Mouse (Mus musculus) liver, embryonic 12.5 days (tissue): ENCODE measurements around the gene Amph. TPM values are rescaled to one million over a fixed set of nuclear protein-coding genes. Genes with fewer than 3 reads are reported as not detected.
"Not testable (repeated sequence)": the region's sequence is repeated elsewhere in the genome, so short reads cannot be mapped to it uniquely, and the experiment has no call there.

Experiments used
- ATAC-seq: fragments of 200-750 bp; cut with Nextera tagmentation; 2 replicates; pipeline ENCODE4 v1.8.0; 2017; ENCODE audit warnings: moderate number of reproducible peaks, mild to moderate bottlenecking, moderate library complexity
- H3K27ac ChIP-seq: fragments of 300-500 bp; sonication (generic); 2 replicates; pipeline ENCODE4 v1.5.1; 2016; ENCODE audit warnings: mild to moderate bottlenecking
- H3K27me3 ChIP-seq: fragments of 300-500 bp; sonication (generic); replicated peaks from 2 replicates; pipeline ENCODE4 v1.6.1; 2016; ENCODE audit warnings: mild to moderate bottlenecking, moderate library complexity
- H3K36me3 ChIP-seq: fragments of 300-500 bp; sonication (generic); 2 replicates; pipeline ENCODE4 v1.6.1; 2016; ENCODE audit warnings: mild to moderate bottlenecking, moderate library complexity
- H3K4me1 ChIP-seq: fragments of 300-500 bp; sonication (generic); 2 replicates; pipeline ENCODE4 v1.6.1; 2016
- H3K4me2 ChIP-seq: fragments of 300-500 bp; sonication (generic); 2 replicates; pipeline ENCODE4 v1.6.1; 2016; ENCODE audit warnings: mild to moderate bottlenecking, moderate library complexity
- H3K4me3 ChIP-seq: fragments of 300-500 bp; sonication (generic); 2 replicates; pipeline ENCODE4 v1.5.1; 2016; ENCODE audit warnings: mild to moderate bottlenecking, moderate library complexity
- H3K9ac ChIP-seq: fragments of 300-500 bp; sonication (generic); 2 replicates; pipeline ENCODE4 v1.6.1; 2016; ENCODE audit warnings: mild to moderate bottlenecking, moderate library complexity
- H3K9me3 ChIP-seq: fragments of 300-500 bp; sonication (generic); replicated peaks from 2 replicates; pipeline ENCODE4 v1.6.1; 2016; ENCODE audit warnings: mild to moderate bottlenecking, moderate library complexity
- WGBS: fragments of 180-500 bp; shearing (Covaris S2); methylation state at CpG from one replicate; pipeline ENCODE4 v1.1.7; 2016; ENCODE audit not compliant: insufficient replicate concordance; 5-methylcytosine and 5-hydroxymethylcytosine counted together
- polyA plus RNA-seq: library from polyadenylated mRNA; unstranded; fragments of >200 nt; fragmentation: Nextera tagmentation; extraction: Ambion mirVana; gene quantifications from 2 replicates; pipeline ENCODE4 v1.2.1, GENCODE M21; 2016

Gene Amph
- 0.50 and 0.74 TPM in 2 replicates for polyA plus RNA-seq

DNA sequence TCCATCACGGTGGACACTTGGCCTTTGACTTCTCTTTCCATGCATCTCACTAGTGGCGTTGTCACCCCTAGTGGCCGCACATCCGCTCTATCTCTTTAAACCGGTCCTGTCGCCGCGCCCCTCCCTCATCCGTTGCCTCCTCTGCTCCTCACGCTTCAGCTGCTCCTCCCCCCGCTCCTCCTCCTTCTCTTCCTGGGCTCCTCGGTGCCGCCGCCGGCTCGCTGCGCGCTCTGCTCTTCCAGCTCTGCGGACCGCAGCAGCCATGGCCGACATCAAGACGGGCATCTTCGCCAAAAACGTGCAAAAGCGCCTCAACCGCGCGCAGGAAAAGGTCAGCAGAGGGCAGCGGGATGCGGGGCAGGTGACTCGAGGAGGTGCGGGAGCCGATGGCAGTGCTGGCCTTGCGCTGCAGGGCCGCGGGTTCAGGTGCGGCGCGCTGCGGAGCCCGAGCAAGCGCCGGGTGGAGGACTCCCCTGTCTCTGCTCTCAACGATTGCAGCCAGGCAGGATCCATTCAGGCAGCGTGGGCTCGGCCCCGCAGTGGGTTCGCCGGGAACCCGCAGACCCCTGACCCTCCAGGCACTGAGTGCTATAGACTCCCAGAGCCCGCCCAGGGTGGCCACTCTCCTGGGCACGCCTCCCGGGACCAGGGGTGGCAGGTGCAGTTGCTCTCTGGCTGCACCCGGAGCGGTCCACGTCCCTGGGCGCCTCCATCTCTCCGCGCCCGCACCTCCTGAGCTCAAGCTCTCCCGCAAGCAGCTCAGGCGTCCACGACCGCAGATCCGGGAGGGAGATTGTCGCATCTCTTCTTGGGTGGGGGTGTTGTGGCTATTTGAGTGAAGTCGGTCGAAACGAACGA, at the start of gene Amph:
Amph (plus strand) TSS at position 35 of the 858 bp plus-strand sequence.
- no peak within 1 kb of the TSS; the same call in 1 of the 2 replicates for H3K9ac ChIP-seq
- peak; percentile 46; the same call in 1 of the 2 replicates for ATAC-seq
- 2% methylated on average over 69 of the region's 70 CpGs for WGBS

DNA sequence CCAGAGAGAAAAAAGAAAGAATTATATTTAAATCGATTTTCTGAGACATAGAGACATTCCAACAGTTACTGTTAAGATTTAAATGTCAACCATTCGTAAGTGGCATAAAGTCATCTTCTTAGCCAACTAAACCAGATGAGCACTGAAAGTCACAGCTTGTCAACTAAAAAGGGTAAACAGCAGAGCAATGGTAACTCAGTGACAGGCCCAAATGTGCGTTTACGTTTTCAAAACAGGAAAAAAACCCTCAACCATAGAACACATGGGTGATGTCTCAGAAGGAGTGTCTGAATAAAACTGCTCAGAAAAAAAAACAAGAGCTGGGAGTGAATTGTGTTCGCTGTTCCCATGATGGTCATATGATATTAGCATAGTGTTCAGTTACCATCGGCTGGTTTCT, 44.4 kb upstream of the Amph start:
- Histone ChIP-seq H3K4me1 (no peaks in the 10 kb centered on the region), H3K9ac (no peak overlapping the region), H3K9me3 (no peaks in the 10 kb centered on the region), H3K27me3 (no peaks in the 10 kb centered on the region), H3K4me2 (no peak overlapping the region), H3K27ac (no peak overlapping the region), H3K36me3 (no peaks in the 10 kb centered on the region), H3K4me3 (no peak overlapping the region)
- no peak for ATAC-seq
- 69% methylated on average over 6 of the region's 6 CpGs for WGBS

More for the DNA sequence above, at the start of gene Amph:
- Histone ChIP-seq H3K4me1 (no peaks in the 10 kb centered on the region), H3K27ac (no peak within 1 kb of the TSS), H3K4me3 (peak within 1 kb of the TSS; percentile 54), H3K27me3 (peaks cover 42% of the 10 kb centered on the region), H3K36me3 (no peaks in the 10 kb centered on the region), H3K9me3 (no peaks in the 10 kb centered on the region), H3K4me2 (peak within 1 kb of the TSS; percentile 73)

DNA sequence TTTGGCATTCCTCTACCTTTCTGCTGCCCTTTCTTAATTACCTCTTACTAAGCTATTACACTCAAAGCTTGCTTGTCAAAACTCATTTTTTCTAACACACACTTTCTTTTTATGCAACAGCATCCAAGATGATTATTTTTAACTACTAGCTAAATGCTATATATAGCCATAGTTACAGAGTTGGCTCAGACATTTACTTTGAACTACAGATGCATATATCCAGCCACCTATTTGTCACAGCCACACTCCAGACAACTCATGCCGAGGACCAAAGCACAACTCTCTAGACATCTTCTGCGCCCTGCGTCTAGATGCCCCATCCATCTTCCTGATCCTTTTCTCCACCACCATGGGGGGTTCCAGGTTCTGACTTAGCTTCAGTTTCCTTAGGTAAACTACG, 33.2 kb upstream of the Amph start:
- ATAC-seq: no peak

DNA sequence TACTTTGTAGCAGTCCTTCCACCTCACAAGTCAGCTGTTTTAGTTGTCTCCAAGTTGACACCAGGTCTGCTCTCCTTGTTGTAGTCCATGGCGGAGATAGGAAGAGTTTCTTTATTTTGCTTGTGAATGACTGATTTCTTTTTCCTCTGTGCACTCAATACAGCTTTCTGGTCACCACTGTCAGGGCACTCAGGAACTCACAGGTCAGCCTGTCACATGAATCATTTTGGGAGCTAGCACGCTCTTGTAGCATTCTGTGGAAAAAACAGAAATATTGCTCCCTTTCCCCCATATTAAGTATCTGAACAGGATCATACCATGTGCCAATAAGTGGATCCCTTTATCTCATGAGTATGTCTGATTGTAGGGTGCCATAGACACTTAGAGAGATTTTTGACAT, 14.8 kb upstream of the Amph start:
- H3K27ac ChIP-seq, H3K27me3 ChIP-seq, H3K4me2 ChIP-seq, H3K4me3 ChIP-seq, ATAC-seq, H3K4me1 ChIP-seq, H3K9ac ChIP-seq, H3K36me3 ChIP-seq, H3K9me3 ChIP-seq: not testable (repeated sequence)
- WGBS: 65% methylated on average over 1 of the region's 2 CpGs

More for the DNA sequence above, 33.2 kb upstream of the Amph start:
- Histone ChIP-seq H3K4me3 (no peak overlapping the region), H3K27me3 (no peaks in the 10 kb centered on the region), H3K27ac (no peak overlapping the region), H3K9ac (no peak overlapping the region), H3K4me1 (no peaks in the 10 kb centered on the region), H3K9me3 (no peaks in the 10 kb centered on the region), H3K4me2 (no peak overlapping the region), H3K36me3 (no peaks in the 10 kb centered on the region)
- 73% methylated on average over 4 of the region's 4 CpGs for WGBS

DNA sequence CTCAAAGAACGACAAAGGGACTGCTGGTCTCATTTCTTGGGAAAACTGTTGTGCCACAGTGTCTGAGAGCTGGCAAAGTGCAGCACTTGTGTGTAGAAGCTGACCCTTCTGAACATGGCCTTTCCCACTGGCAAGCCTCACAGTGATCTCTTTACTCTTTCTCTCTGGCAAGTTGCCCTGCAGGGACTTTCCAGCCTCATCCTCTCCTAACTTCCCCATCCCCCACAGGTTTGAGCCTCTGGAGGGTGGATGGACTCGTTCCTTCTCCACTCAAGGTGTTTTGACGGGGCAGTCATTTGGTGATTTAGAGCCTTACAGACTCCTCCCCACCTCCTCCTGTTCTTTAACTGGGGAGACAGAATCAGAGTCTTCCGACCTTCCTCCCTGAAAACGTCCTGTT, 319 bp upstream of the Amph start:
- ATAC-seq: no peak
- WGBS: 13% methylated on average over 5 of the region's 5 CpGs
- Histone ChIP-seq H3K27me3 (peaks cover 42% of the 10 kb centered on the region), H3K9me3 (no peaks in the 10 kb centered on the region), H3K36me3 (no peaks in the 10 kb centered on the region), H3K4me2 (peak overlapping the region; percentile 73), H3K4me3 (no peak overlapping the region), H3K9ac (no peak overlapping the region), H3K27ac (no peak overlapping the region), H3K4me1 (no peaks in the 10 kb centered on the region)

DNA sequence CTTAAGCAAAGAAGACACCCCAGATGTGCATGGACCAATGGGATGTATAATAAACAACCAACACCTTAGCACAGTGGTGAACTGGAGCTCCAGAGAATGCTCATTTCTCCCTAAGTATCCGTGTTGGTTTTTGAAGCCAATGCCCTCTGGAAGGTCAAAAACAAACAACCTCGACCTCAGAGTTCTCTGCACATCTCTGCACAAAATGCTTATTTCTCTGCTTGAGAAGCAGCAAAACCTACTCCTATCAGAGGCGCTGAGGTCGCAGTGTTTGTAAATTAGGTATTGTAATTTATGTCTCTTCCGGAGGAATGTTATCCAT, 985 bp downstream of the Amph start:
- WGBS: 10% methylated on average over 5 of the region's 5 CpGs
- H3K9ac ChIP-seq: no peak overlapping the region
- H3K4me3 ChIP-seq: peak overlapping the region; percentile 54
- no peaks in the 10 kb centered on the region for H3K36me3 ChIP-seq
- ATAC-seq: no peak
- peaks cover 42% of the 10 kb centered on the region for H3K27me3 ChIP-seq
- no peaks in the 10 kb centered on the region for H3K4me1 ChIP-seq
- peak overlapping the region; percentile 73 for H3K4me2 ChIP-seq
- no peak overlapping the region for H3K27ac ChIP-seq
- no peaks in the 10 kb centered on the region for H3K9me3 ChIP-seq

DNA sequence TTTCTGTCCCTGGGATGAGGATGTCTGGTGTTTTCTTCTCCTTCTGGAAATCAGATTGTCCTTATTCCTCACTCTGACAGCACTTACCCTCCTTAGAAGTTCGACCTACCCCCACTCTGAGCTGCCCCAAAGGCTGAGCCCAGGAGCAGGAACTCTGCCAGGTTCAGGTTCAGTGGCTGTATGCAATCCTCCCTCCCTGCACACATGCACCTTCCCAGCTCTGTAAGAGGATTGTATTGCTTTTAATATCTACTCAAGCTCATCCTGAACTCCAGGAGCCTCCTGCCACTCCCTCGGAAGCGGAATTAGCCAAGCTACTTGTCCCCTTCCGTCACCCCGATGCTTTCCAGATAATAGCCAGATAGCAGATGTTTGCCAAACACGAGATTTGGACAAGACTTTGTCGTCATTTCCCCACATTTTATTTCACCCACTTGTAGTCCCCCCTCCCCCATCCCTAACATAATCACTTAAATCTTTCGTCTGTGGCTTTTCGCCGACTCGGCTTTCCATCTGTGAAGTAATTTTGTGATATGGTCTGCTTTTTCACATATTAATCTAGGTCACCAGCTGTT, 1.7 kb downstream of the Amph start:
- no peak overlapping the region for H3K4me2 ChIP-seq
- H3K36me3 ChIP-seq: no peaks in the 10 kb centered on the region
- H3K9ac ChIP-seq: no peak overlapping the region
- H3K4me1 ChIP-seq: no peaks in the 10 kb centered on the region
- 40% methylated on average over 11 of the region's 11 CpGs for WGBS
- no peak overlapping the region for H3K27ac ChIP-seq
- H3K9me3 ChIP-seq: no peaks in the 10 kb centered on the region
- ATAC-seq: no peak
- no peak overlapping the region for H3K4me3 ChIP-seq
- H3K27me3 ChIP-seq: peaks cover 42% of the 10 kb centered on the region

DNA sequence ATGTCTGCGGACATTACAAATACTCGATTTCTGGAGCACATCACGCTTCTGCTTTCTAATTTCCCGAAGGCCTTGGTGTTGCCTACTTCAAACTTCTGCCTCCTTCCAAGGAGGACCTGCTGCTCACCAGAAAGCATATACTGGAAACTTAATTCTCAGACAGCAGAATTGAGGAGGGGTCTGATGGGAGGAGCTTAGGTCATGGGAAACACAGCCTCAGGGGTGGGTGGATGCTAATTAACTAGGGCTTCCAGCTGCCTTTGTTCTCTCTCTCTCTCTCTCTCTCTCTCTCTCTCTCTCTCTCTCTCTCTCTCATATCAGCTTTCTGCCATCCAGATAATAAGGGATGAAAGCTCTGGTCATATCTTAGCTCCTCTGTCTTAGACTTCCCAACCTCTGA, 5.6 kb downstream of the Amph start:
- H3K27me3 ChIP-seq: peaks cover 20% of the 10 kb centered on the region
- H3K4me1 ChIP-seq: no peaks in the 10 kb centered on the region
- 65% methylated on average over 4 of the region's 4 CpGs for WGBS
- H3K4me2 ChIP-seq: no peak overlapping the region
- no peaks in the 10 kb centered on the region for H3K9me3 ChIP-seq
- H3K9ac ChIP-seq: no peak overlapping the region
- ATAC-seq: no peak
- no peaks in the 10 kb centered on the region for H3K36me3 ChIP-seq
- H3K27ac ChIP-seq: no peak overlapping the region
- H3K4me3 ChIP-seq: no peak overlapping the region

DNA sequence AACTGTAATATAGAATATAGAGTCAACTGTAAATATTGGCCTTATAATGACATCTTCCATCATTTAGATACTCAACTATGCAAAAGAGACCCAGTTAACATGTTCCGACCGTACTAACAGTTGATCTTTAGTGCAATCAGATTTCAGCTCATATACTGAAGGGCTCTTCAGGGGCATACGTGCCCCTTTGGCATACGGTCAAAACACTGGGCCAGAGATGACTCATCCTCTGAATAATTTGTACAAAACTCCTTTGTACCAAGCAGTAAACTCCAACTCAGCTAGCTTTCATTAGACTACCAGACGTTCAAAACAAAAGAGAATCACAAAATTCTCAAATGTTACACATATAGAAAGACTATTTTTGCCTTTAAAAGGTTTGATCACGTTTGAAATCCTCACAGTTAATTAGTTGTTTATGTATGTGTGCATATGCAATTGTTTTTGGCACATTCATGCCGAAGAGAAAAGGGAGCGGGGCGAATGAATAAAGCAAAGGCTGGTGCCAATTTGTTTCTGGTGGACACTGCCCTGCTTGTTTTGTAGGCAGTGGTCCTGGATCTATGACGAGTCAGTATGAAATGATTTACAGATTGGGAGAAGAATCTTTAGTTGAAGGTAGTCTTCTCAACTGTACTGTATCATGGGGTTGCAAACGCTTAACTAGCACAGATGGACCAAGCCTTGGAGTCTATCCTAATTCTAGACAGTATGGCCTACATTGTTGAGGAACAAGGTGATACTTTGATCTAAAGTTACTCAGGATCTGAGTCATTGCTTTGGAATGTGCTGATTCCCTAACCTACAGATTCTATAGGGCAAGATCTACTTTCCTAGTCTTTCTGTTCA, 8.3 kb downstream of the Amph start:
- no peak overlapping the region for H3K27ac ChIP-seq
- no peaks in the 10 kb centered on the region for H3K36me3 ChIP-seq
- no peak overlapping the region for H3K9ac ChIP-seq
- no peak overlapping the region for H3K4me3 ChIP-seq
- H3K9me3 ChIP-seq: no peaks in the 10 kb centered on the region
- no peaks in the 10 kb centered on the region for H3K27me3 ChIP-seq
- WGBS: 72% methylated on average over 11 of the region's 11 CpGs
- no peak for ATAC-seq
- H3K4me1 ChIP-seq: no peaks in the 10 kb centered on the region
- H3K4me2 ChIP-seq: no peak overlapping the region

DNA sequence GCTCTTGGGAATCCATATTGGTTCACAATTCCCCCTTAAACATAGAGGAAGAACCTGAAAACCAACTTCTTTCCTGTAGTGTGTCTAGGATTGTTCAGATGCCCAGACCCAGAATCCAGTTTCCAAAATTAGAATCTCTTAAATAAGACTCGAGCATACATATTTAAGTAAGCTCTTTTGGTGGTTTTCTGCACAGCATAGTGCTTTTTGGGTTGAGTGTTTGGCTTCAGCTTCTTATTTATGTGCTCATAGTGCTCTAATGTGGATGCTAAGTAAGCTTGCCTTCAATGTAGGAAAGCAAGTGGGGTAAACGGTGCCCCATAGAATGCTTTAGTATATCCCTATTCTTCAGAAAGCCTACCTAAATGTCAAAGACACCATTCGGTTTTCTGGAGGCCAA, 9.0 kb downstream of the Amph start:
- Histone ChIP-seq H3K27ac (no peak overlapping the region), H3K9me3 (no peaks in the 10 kb centered on the region), H3K9ac (no peak overlapping the region), H3K4me2 (no peak overlapping the region), H3K36me3 (no peaks in the 10 kb centered on the region), H3K27me3 (no peaks in the 10 kb centered on the region), H3K4me3 (no peak overlapping the region), H3K4me1 (no peaks in the 10 kb centered on the region)
- ATAC-seq: no peak
- WGBS: 61% methylated on average over 3 of the region's 3 CpGs

DNA sequence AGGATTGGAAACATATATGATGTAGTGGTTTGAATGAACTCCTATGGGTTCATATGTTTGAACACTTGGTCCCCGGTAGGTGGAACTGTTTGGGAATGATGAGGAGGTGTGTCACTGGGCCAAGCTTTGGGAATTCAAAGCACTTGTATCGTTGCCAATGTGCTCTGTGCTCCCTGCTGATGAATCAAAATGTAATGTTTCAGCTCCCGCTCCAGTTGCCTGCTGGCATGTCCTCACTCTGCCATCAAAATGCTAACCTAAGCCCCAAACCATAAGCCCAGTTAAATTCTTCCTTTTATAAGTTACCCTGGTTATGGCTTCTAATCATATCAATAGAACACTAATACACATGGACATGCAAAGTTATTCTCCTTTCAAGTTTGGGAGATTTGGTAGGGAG, 24.6 kb downstream of the Amph start:
- WGBS: 54% methylated on average over 3 of the region's 3 CpGs

DNA sequence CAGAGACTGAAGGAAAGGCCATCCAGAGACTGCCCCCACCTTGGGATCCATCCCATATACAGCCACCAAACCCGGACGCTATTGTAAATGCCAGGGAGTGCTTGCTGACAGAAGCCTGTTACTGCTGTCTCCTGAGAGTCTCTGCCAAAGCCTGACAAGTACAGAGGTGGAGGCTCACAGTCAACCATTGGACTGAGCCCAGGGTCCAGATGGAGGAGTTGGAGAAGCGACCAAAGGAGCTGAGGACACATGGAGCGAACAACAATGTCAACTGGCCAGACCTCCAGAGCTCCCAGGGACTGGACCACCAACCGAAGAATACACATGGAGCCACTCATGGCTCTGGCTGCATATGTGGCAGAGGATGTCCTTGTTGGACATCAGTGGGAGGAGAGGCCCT, 26.3 kb downstream of the Amph start:
- no peak overlapping the region for H3K4me3 ChIP-seq
- H3K27ac ChIP-seq: no peak overlapping the region
- no peaks in the 10 kb centered on the region for H3K36me3 ChIP-seq
- H3K9ac ChIP-seq: no peak overlapping the region
- no peak overlapping the region for H3K4me2 ChIP-seq
- H3K27me3 ChIP-seq: no peaks in the 10 kb centered on the region
- H3K9me3 ChIP-seq: no peaks in the 10 kb centered on the region
- no peak for ATAC-seq
- WGBS: 65% methylated on average over 5 of the region's 5 CpGs
- no peaks in the 10 kb centered on the region for H3K4me1 ChIP-seq

More for the DNA sequence above, 24.6 kb downstream of the Amph start:
- Histone ChIP-seq H3K4me2 (no peak overlapping the region), H3K4me1 (no peaks in the 10 kb centered on the region), H3K9ac (no peak overlapping the region), H3K27ac (no peak overlapping the region), H3K36me3 (no peaks in the 10 kb centered on the region), H3K4me3 (no peak overlapping the region), H3K9me3 (no peaks in the 10 kb centered on the region), H3K27me3 (no peaks in the 10 kb centered on the region)
- no peak for ATAC-seq
